Mouse (Mus musculus) frontal cortex, adult (tissue): Measurements from ENCODE around the gene Gramd1a.

Experiments
- ATAC-seq: cut with Nextera tagmentation; 2 replicates; pipeline ENCODE4 v1.9.2; 2017; ENCODE audit warnings: mild to moderate bottlenecking, moderate library complexity, mixed read lengths; ENCODE audit not compliant: low TSS enrichment

Gene Gramd1a

GRCm38 (mm10) chr7:31155296-31156033, at the start of gene Gramd1a:
Gramd1a (minus strand) TSS chr7:31155896.
- ATAC-seq: no peak

DNA sequence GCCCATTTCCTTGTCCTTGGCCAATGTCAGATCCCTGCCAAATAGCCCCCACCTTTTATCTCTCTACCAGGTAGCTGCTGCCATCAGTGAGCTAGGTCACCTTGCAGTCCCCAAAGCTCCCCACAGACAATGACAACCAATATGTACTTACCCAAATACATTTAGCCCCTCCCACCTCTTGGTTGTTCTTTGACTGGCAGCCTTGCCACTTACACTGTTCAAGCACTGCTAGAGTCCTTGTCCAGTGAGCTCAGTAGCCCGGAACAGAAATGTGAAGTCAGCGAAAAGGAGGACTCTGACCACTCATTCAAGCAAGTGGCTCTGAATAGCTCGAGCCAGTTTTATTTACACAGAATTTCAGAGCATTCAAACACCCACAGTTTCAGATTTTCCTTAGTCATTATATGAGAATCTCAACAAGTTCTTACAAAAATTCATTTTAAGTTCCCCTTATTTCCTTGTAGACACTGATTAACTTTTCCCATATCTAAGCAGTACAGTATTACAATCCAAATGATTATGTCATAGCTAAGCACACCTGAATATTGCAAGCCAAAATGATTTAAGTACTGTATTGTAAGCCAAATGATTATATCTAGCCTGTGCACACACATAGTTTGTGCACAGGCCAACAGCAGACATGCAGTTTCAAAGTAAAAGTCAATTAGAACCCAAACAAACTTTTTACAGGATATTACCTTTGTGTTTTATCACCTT, 40.1 kb upstream of the Gramd1a start:
- no peak for ATAC-seq

GRCm38 (mm10) chr7:31184711-31185110, 29.0 kb upstream of the Gramd1a start:
- ATAC-seq: no peak

GRCm38 (mm10) chr7:31182863-31183262, 27.2 kb upstream of the Gramd1a start:
- ATAC-seq: no peak

GRCm38 (mm10) chr7:31176886-31177763, 21.4 kb upstream of the Gramd1a start:
- peak; percentile 92 for ATAC-seq

- ATAC-seq: no peak
Measured at GRCm38 (mm10) chr7:31175096-31175495, 19.4 kb upstream of the Gramd1a start.

DNA sequence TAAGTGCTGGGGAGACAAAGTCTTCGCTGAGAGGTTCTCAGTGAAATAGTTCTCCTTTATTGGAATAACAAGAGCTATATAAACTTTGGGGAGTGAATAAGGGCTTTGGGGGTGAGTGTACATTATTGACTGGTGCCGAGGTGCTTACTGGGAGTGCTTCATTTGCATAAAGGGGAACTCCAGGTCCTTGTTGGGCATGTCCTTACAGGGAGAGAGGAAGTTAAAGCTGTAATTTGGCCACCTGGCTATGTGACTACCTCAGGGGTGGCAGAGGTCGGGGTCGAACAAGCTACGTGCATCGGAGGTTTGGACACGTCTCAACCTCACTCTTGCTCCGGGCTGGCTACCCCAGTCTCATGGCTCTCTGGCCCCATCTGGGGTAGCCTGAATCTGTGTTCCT, 18.8 kb upstream of the Gramd1a start:
- no peak for ATAC-seq

- ATAC-seq: no peak
Measured at GRCm38 (mm10) chr7:31172238-31172637, 16.5 kb upstream of the Gramd1a start.

DNA sequence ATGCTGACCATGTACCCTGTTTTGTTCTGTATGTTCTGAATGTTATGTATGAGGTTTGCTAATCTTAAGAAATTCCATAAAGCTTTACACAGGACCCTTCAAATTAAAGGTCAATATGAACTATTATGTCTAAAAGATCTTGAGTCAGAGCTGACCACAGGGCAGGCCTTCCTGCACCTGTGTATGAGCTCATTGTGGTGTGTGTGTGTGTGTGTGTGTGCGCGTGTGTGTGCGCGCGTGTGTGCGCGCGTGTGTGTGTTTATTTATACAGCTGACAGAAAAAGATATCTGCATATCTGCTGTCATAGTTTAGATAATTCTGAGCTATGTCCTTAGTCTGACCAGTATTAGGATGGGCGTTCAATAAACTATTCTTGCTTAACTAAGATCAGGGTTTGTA, 14.8 kb upstream of the Gramd1a start:
- ATAC-seq: no peak

- no peak for ATAC-seq
Measured at GRCm38 (mm10) chr7:31168412-31168811, 12.7 kb upstream of the Gramd1a start.

GRCm38 (mm10) chr7:31164748-31165147, 9.1 kb upstream of the Gramd1a start:
- no peak for ATAC-seq

- no peak for ATAC-seq
Measured at GRCm38 (mm10) chr7:31163666-31164577, 8.2 kb upstream of the Gramd1a start.

DNA sequence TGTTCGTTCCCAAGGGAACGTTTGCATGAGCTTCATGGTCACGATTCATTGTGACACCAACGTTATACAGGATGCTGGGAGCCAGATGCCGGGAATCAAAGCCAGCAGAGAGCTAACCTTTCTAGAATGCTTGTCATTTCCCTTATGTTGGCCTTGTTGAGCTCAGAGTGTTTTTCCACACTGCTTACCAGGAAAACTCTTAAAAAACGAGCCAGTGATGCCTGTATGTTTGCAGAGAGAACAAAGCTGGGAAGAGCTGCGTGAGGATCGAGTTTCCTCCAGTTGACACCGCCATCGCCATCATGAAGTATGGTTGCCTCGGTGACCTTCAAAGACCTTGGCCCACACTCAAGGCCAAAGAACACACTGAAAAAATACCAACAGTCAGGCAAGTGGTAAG, 6.6 kb upstream of the Gramd1a start:
- ATAC-seq: no peak

DNA sequence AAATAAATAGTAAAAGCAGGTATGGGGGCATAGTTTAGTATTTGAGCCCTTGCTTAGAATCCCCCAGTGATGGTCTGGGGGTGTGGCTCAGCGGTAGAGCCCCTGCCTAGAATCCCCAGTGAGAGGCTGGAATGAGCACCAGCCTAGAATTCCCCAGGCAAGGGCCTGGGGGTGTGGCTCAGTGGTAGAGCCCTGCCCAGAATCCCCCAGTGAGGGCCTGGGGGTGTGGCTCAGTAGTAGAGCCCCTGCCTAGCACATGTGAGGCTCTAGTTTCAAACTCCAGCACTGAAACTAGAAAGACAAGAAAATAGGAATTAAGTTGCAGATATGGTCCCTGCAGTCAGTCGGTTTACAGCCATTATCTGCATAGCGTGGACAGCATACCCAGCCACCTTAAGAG, 6.1 kb upstream of the Gramd1a start:
- ATAC-seq: no peak

GRCm38 (mm10) chr7:31161246-31161645, 5.5 kb upstream of the Gramd1a start:
- ATAC-seq: no peak

DNA sequence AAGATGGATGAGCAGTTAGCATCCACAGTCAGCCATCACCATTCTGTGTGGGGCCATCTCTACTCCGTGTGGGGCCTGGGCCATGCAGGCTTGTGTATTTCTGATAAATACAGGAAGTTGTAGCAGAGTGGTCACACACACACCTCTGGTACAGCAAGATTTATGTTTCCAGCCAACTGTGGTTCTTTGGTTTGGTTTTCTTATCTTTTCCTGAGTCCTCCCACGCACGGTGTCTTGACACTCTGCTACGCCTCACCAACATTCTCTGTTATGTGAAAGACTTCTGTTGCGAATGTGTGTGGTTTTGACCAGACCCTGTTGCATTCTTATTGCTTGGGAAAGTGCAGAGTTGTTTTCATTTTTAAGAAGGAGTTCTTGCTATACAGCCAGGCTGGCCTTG, 5.1 kb upstream of the Gramd1a start:
- no peak for ATAC-seq

DNA sequence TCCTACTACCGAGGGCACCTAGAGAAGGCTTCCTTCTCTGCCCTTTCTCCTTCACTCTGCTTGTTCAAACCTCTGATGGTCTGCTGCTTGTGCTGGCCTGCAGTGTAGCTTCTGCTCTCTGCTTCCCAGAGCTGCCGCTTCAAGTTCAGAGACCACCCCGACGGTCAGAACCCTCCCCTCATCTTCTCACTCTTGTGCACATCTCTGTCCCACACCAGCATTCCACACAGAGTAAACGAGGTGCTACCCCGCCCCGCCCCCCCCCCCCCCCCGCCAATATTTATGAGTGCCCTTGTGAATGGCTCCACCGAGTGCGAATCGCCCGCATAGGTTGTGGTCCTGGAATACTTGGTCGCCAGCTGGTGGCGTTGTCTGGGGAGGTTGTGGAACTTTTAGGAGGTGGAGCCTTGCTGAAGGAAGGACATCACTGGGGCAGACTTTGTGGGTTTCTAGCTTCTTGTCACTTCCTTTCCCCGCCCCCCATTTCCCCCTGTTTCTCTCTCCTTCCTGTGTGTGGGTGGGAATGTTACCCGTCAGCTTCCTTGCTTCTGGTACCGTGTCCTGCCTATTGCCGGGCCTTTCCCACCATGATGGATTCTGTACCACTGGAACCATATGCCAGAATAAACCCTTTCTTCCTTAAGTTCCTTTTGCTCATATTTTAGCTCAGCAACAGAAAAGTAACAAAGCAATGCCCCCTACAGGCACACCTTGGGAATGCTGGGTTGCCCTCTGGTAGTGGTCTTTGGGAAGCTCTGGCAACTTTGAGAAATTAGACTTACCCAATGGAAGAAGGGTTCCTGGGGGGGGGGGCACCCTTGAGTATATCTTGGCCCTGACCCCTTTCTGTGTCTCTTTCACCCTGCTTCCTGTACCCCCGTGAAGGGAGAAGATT, 585 bp upstream of the Gramd1a start:
- ATAC-seq: no peak

GRCm38 (mm10) chr7:31153536-31154320, 2.0 kb downstream of the Gramd1a start:
- no peak for ATAC-seq
